Mouse (Mus musculus) forebrain, postnatal 0 days (tissue): ENCODE data around the gene Hmbs. TPM values are rescaled to one million over a fixed set of nuclear protein-coding genes. Genes with fewer than 3 reads are reported as not detected.
A peak's percentile ranks its signal among the peaks of the same experiment; 100 is the strongest.

Source experiments
- ATAC-seq: fragments of 200-750 bp; cut with Nextera tagmentation; 2 replicates; pipeline ENCODE4 v1.8.0; 2017; ENCODE audit warnings: mild to moderate bottlenecking, moderate library complexity
- DNase-seq: peaks from one replicate; pipeline ENCODE4 v3.0.0-alpha.2; 2015
- H3K27ac ChIP-seq: fragments of 300-500 bp; sonication (generic); 2 replicates; pipeline ENCODE4 v1.5.1; 2014; ENCODE audit warnings: low read depth, mild to moderate bottlenecking, antibody characterized with exemption, low read length, moderate library complexity, mixed read lengths
- H3K27me3 ChIP-seq: fragments of 300-500 bp; sonication (generic); 2 replicates; pipeline ENCODE4 v1.6.1; 2014; ENCODE audit warnings: mild to moderate bottlenecking, low read length, mixed read lengths; ENCODE audit not compliant: insufficient read depth
- H3K36me3 ChIP-seq: fragments of 300-500 bp; sonication (generic); 2 replicates; pipeline ENCODE4 v1.6.1; 2014; ENCODE audit warnings: mild to moderate bottlenecking, moderate library complexity; ENCODE audit not compliant: insufficient read depth
- H3K4me1 ChIP-seq: fragments of 300-500 bp; sonication (generic); 2 replicates; pipeline ENCODE4 v1.6.1; 2014; ENCODE audit warnings: antibody characterized with exemption; ENCODE audit not compliant: insufficient read depth
- H3K4me2 ChIP-seq: fragments of 300-500 bp; sonication (generic); 2 replicates; pipeline ENCODE4 v1.6.1; 2014; ENCODE audit warnings: low read depth, mild to moderate bottlenecking, moderate library complexity
- H3K4me3 ChIP-seq: fragments of 300-500 bp; sonication (generic); 2 replicates; pipeline ENCODE4 v1.5.1; 2014; ENCODE audit warnings: low read depth, low read length, mixed read lengths
- H3K9ac ChIP-seq: fragments of 300-500 bp; sonication (generic); 2 replicates; pipeline ENCODE4 v1.6.1; 2014; ENCODE audit warnings: mild to moderate bottlenecking
- H3K9me3 ChIP-seq: fragments of 300-500 bp; sonication (generic); 2 replicates; pipeline ENCODE4 v1.6.1; 2016; ENCODE audit warnings: low read length
- CTCF ChIP-seq: sonication (generic); IDR thresholded peaks from 2 replicates; pipeline ENCODE4 v1.5.1; 2016; ENCODE audit warnings: antibody characterized with exemption, control low read depth, low read depth
- WGBS: fragments of 180-500 bp; shearing (Covaris S2); extraction: QIAGEN DNeasy Blood & Tissue Kit; methylation state at CpG from one replicate; pipeline ENCODE4 v1.1.7; 2014; 5-methylcytosine and 5-hydroxymethylcytosine counted together
- polyA plus RNA-seq: library from polyadenylated mRNA; unstranded; fragments of >200 nt; fragmentation: Nextera tagmentation; extraction: Ambion mirVana; gene quantifications from 2 replicates; pipeline ENCODE4 v1.2.1, GENCODE M21; 2015
- total RNA-seq: library from RNA; depleted of rRNA; stranded (reverse); fragments of >200 nt; gene quantifications from 2 replicates; pipeline ENCODE4 v1.2.3, GENCODE M21; 2014

Gene Hmbs
- total and polyA plus RNA-seq, 2 experiments from 2014 or later: 38.1 to 53.3 TPM

GRCm38 (mm10) chr9:44357207-44357606 lies 13.2 kb upstream of the Hmbs start:
- peaks cover 62% of the 10 kb centered on the region for H3K36me3 ChIP-seq
- H3K4me3 ChIP-seq: no peak overlapping the region
- no peak overlapping the region for H3K4me2 ChIP-seq
- peaks cover 6% of the 10 kb centered on the region for H3K4me1 ChIP-seq
- TF ChIP-seq CTCF: peak; percentile 58
- ATAC-seq (no peak), DNase-seq (no peak)
- WGBS: 75% methylated on average over 4 of the region's 4 CpGs
- no peak overlapping the region for H3K9ac ChIP-seq
- H3K9me3 ChIP-seq: no peaks in the 10 kb centered on the region
- no peak overlapping the region for H3K27ac ChIP-seq
- no peaks in the 10 kb centered on the region for H3K27me3 ChIP-seq

GRCm38 (mm10) chr9:44353142-44353541 lies 9.1 kb upstream of the Hmbs start:
- Histone ChIP-seq H3K4me3 (no peak overlapping the region), H3K9me3 (no peaks in the 10 kb centered on the region), H3K9ac (no peak overlapping the region), H3K36me3 (peaks cover 76% of the 10 kb centered on the region), H3K4me2 (no peak overlapping the region), H3K4me1 (no peaks in the 10 kb centered on the region), H3K27me3 (no peaks in the 10 kb centered on the region), H3K27ac (no peak overlapping the region)
- DNase-seq (no peak), ATAC-seq (no peak)
- WGBS: 93% methylated on average over 6 of the region's 6 CpGs
- TF ChIP-seq CTCF: no peak

GRCm38 (mm10) chr9:44352337-44352736 lies 8.3 kb upstream of the Hmbs start:
- ATAC-seq (no peak), DNase-seq (no peak)
- 95% methylated on average over 10 of the region's 10 CpGs for WGBS
- Histone ChIP-seq H3K4me1 (no peaks in the 10 kb centered on the region), H3K27me3 (no peaks in the 10 kb centered on the region), H3K36me3 (peaks cover 81% of the 10 kb centered on the region), H3K9ac (no peak overlapping the region), H3K9me3 (no peaks in the 10 kb centered on the region), H3K4me2 (no peak overlapping the region), H3K27ac (no peak overlapping the region), H3K4me3 (no peak overlapping the region)
- TF ChIP-seq CTCF: no peak

GRCm38 (mm10) chr9:44351396-44351795 lies 7.4 kb upstream of the Hmbs start:
- Histone ChIP-seq H3K9ac (no peak overlapping the region), H3K36me3 (peaks cover 78% of the 10 kb centered on the region), H3K4me1 (no peaks in the 10 kb centered on the region), H3K27ac (no peak overlapping the region), H3K4me3 (no peak overlapping the region), H3K9me3 (no peaks in the 10 kb centered on the region), H3K27me3 (no peaks in the 10 kb centered on the region), H3K4me2 (no peak overlapping the region)
- 95% methylated on average over 4 of the region's 4 CpGs for WGBS
- ATAC-seq (no peak), DNase-seq (no peak)
- no peak for TF ChIP-seq CTCF

- Histone ChIP-seq H3K4me1 (no peaks in the 10 kb centered on the region), H3K4me3 (no peak overlapping the region), H3K9ac (no peak overlapping the region), H3K27ac (no peak overlapping the region), H3K36me3 (peaks cover 53% of the 10 kb centered on the region), H3K4me2 (no peak overlapping the region), H3K9me3 (no peaks in the 10 kb centered on the region), H3K27me3 (no peaks in the 10 kb centered on the region)
- peak; percentile 26 for TF ChIP-seq CTCF
- no peak for ATAC-seq
- no peak for DNase-seq
- 95% methylated on average over 4 of the region's 4 CpGs for WGBS
Measured at GRCm38 (mm10) chr9:44348546-44348945, 4.5 kb upstream of the Hmbs start.

GRCm38 (mm10) chr9:44347621-44348020 lies 3.6 kb upstream of the Hmbs start:
- DNase-seq: no peak
- TF ChIP-seq CTCF: no peak
- H3K36me3 ChIP-seq: peaks cover 44% of the 10 kb centered on the region

GRCm38 (mm10) chr9:44347166-44347565 lies 3.1 kb upstream of the Hmbs start:
- no peaks in the 10 kb centered on the region for H3K9me3 ChIP-seq
- peaks cover 3% of the 10 kb centered on the region; the same call in 1 of the 2 replicates for H3K4me1 ChIP-seq
- WGBS: 92% methylated on average over 9 of the region's 9 CpGs
- DNase-seq (no peak), ATAC-seq (no peak)
- peaks cover 39% of the 10 kb centered on the region for H3K36me3 ChIP-seq
- H3K4me2 ChIP-seq: no peak overlapping the region
- H3K4me3 ChIP-seq: no peak overlapping the region
- TF ChIP-seq CTCF: no peak
- H3K27me3 ChIP-seq: no peaks in the 10 kb centered on the region
- no peak overlapping the region for H3K9ac ChIP-seq
- no peak overlapping the region for H3K27ac ChIP-seq

More at GRCm38 (mm10) chr9:44347621-44348020, 3.6 kb upstream of the Hmbs start:
- no peak overlapping the region for H3K9ac ChIP-seq
- no peak overlapping the region for H3K4me3 ChIP-seq
- peaks cover 3% of the 10 kb centered on the region; the same call in 1 of the 2 replicates for H3K4me1 ChIP-seq
- 90% methylated on average over 4 of the region's 4 CpGs for WGBS
- no peak overlapping the region for H3K4me2 ChIP-seq
- H3K27me3 ChIP-seq: no peaks in the 10 kb centered on the region
- no peak for ATAC-seq
- no peaks in the 10 kb centered on the region for H3K9me3 ChIP-seq
- H3K27ac ChIP-seq: no peak overlapping the region
